Mouse (Mus musculus) frontal cortex, postnatal 10 days (tissue): ENCODE results near the gene Zfp595.
"Not testable (repeated sequence)": the region's sequence is repeated elsewhere in the genome, so short reads cannot be mapped to it uniquely, and the experiment has no call there.

ENCODE experiments used
- DNase-seq, 2 experiments: peaks; one replicate each; pipeline ENCODE4 v3.0.0; 2022; ENCODE audit warnings: low spot score in 2 of 2, mixed read lengths in 1 of 2

Zfp595 gene

DNA sequence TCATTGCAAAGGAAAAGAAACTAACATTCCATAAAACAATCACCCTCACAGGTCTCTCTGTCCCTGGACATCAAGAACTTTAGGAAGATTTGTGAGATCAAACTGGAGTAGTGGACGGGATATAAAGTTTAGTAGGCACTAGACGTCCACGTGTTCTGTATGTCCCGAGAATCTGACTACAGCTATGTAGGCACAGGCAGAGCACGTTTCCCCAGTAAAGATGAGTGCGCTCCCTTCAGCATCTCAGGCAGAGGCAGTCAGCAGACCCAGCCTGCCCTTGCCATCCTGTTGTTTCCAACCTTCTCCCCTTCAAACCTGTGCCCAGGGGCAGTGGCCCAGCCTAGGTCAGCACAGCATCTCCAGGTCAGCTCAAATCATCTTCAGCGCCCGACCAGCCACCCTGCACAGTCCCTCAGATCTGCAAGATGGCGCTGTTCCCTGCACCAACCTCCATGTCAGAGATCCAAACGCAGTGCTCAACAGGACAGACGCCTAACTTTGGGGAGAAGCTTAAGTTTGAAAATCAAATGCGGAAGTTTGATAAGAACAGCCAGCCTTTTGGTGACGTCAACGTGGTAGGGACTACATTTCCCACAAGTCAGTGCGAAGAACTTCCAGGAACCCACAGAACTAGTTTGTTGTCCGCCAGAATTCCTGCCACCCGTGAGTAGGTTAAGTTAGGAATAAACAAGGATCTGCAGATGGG lies at the start of gene Zfp595:
TSS of gene Zfp595 (minus strand) at position 552 of the 706 bp plus-strand sequence.
- peak; percentile 57 to 70 for DNase-seq

DNA sequence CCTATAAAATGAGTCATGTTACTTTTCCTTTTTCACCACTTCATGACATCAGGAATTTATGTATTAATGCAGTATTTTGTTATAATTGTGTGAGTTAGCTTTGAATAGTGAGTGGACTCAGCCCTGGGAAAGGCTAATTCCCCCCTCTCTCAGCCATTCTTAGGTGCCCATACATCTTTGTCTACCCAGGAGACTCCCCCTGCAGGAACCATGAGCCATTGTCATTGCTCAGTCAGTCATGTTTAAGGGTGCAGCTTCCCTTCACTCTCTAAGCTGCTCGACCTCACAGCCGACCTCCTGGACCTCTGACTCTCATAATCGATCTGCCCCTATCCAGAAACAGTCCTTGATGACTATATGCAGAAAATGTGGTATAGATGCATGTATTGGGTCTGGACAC lies 43.9 kb upstream of the Zfp595 start:
- DNase-seq = not testable (repeated sequence)

DNA sequence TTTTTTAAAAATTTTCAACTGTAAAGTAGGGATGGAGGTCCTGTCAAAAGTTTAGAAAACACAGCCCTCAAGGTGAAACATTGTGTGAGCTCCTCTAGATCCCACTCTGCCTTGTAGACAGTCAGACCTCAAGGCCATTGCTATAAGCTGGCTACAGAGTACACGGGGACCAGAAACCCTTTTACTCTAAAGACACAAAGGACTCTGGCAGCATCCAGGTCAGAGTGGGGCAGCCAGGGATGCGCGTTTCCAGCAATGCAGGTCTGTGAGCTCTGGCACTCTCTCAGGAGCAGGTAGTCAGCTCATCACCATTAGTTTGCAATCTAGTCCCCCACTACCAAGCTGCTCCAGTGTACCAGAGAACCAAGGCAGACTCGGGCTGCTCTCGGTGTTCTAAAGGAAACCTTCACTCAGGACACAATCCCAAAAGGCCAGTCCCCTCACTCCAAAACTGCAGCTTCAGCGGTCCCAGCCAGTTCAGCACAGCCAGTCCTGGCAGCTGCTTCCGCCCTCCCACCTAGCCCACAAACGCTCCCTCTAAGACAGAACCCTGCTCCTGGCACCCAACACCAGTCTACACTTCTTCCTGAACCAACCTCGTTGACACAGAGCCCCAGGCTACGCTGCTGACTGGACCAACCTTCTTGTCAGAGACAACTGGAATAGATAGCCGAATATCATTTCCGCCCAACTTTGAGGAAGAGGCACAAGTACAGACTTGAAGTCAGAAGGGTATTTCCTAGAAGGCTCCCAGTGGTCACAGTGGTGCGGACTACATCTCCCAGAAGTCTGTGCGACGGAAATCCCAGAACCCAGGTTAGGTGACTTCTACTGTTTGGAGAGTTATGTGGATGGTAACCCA lies 42.9 kb upstream of the Zfp595 start, which contains the start of the genes Gm28041 and Zfp456:
TSS of gene Gm28041 (minus strand) at position 684 of the 862 bp plus-strand sequence.
TSS of gene Zfp456 (minus strand) at position 761 of the 862 bp plus-strand sequence.
- DNase-seq = peak; percentile 18 to 41

DNA sequence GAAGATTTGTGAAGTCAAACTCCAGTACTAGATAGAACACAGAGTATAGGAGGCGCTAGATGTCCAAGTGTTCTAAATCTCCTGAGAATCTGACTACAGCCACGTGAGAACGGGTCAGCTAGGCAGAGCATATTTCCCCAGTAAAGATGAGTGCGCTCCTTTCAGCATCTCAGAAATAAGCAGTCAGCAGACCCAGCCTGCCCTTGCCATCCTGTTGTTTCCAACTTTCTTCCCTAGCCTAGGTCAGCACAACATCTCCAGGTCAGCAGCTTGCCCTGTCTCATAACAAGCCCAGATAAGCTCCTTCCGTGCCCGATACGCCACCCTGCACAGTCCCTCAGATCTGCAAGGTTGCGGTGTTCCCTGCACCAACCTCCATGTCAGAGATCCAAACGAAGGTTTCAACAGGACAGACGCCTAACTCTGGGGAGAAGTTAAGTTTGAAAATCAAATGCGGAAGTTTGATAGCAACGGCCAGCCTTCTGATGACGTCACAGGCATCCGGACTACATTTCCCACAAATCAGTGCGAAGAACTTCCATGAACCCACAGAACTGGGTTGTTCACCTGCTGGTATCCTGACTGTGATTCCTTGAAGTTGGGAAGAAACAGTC lies 27.9 kb upstream of the Zfp595 start, which contains the start of the genes Gm28044 and Zfp953:
TSS of gene Gm28044 (minus strand) at position 406 of the 614 bp plus-strand sequence.
TSS of gene Zfp953 (minus strand) at position 475 of the 614 bp plus-strand sequence.
- DNase-seq = peak; percentile 64 to 86

DNA sequence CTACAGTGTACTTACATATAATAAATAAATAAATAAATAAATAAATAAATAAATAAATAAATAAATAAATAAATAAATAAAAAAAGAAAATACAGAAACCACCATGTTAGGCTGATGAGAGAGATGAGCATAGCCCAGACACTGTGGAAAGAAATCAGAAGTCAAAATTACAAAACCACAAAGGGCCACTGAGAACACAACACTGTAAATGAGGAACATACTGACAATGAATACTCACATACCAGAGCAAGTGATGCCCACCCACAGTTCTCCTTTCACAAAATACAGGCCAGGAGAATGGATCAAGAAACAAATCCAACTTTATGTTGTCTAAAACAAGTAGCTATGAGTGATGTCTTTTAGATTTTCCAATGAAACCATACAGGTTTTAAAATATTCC lies 19.5 kb upstream of the Zfp595 start:
- DNase-seq = no peak

DNA sequence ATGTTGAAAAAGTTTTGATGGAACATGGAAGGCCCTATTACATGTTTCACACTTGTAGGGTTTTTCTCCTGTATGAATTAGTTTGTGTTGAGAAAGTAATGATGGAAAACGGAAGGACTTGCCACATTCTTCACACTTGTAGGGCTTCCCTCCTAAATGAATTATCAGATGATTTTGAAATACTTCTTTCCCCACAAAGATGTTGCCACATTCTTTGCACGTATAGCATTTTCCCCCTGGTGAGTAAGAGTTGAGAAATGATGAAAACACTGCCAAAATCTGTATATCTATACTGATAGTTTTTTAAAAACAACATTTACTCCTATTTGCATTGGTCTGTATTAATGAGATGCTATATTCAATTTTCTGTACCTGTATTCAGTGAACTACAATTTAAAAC lies 11.1 kb upstream of the Zfp595 start:
- no peak for DNase-seq

DNA sequence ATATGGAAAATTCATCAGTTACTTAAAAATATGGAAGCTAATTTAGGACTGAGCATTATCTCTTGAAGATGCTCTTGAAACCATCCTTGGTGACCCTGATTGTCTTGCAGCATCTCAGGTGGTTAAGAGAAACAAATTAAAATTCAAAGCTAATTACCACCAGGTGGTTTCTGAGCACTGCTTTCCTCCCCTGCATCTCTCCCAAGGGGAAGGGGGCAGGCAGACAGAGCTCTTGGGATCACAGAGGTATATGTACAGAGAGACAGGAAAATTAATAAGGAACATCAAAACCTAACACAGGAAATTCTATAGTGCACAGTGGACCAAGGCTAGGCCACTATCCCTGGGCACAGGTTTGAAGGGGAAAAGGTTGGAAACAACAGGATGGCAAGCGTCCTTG lies 507 bp upstream of the Zfp595 start:
- no peak for DNase-seq

DNA sequence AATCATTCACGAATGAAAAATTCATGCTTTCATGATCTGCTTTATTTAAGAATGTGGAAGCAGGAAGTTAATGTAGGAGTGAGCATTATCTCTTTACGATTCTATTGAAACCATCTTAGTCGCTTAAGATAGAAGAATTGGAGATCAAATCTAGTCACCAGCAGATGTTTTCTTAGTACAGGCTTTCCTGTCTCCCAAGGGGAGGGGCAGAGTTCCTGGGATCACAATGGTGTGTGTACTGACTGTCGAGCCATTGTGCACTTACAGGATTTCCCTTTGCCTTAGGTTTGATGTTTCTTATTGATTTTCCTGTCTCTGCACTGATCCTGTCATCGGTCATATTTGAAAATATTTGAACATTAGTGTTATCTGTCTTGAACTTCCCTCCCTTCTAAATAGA lies 25.7 kb downstream of the Zfp595 start:
- DNase-seq = no peak

DNA sequence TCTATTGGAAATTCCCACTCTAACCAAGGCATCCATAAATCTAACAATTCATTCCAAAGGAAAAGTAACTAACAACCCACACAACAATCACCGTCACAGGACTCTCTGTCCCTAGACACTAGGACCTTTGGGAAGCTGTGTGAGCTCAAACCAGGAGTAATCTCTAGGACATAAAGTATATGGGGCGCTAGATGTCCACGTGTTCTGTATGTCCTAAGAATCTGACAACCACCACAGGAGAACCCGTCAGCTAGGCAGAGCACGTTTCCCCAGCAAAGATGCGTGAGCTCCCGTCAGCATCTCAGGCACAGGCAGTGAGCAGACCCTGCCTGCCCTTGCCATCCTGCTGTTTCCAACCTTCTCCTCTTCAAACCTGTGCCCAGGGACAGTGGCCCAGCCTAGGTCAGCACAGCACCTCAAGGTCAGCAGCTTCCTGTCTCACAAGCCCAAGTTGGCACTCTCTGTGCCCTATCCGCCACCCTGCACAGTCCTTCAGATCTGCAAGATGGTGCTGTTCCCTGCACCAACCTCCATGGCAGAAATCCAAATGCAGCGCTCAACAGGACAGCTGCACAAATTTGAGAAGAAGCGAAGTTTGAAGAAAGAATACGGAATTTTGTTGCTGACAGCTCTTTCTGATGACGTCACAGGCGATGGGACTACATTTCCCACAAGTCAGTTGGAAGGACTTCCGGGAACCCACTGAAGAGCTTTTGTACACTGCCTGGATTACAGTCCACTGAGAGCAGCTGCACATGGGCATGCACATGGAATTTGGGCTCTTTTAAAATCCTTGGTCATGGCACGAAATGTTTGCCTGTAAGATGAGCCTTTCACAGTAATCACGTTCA lies 26.3 kb downstream of the Zfp595 start, which contains the start of gene Zfp457:
TSS of gene Zfp457 (minus strand) at position 664 of the 851 bp plus-strand sequence.
- DNase-seq = peak; percentile 88 to 89

DNA sequence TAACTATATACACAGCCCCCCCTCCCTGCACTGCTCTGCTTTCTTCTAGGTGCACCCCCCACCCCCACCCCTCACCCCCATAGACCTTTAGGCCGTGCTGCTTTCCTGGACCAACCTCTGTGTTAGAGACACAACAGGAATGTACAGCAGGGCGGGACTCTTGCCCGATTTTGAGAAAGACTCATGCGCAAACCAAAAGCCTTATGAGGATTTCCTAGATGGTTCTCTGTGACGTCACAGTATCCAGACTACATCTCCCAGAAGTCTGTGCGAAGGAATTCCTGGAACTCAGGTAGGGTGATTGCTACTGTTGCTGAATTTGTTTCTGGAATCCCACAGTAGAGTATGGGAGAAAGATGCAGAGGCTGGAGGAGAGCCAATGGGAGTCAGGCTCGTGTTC lies 54.1 kb downstream of the Zfp595 start, which contains the start of gene Zfp458:
TSS of gene Zfp458 (minus strand) at position 153 of the 400 bp plus-strand sequence.
- DNase-seq = no peak

DNA sequence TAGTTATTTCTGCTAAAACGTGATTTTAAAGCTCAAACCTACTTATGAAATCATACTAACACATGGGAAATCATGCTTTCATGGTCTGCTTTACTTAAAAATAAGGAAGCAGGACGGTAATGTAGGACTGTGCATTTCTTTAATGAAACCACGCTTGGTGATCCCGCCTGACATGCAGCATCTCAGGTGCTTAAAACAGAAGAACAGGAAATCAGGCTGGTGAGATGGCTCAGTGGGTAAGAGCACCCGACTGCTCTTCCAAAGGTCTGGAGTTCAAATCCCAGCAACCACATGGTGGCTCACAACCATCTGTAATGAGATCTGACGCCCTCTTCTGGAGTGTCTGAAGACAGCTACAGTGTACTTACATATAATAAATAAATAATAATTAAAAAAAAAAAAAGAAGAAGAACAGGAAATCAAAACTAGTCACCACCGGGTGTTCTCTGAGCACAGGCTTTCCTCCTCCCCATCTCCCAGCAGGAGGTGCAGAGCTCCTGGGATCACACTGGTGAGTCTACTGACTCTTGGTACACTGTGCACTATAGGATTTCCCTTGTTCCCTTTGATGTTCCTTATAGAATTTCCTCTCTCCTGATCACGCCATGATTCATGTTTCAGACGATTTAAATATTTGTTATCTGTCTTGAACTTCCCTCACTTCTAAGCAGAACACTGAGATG lies 62.8 kb downstream of the Zfp595 start:
- not testable (repeated sequence) for DNase-seq

DNA sequence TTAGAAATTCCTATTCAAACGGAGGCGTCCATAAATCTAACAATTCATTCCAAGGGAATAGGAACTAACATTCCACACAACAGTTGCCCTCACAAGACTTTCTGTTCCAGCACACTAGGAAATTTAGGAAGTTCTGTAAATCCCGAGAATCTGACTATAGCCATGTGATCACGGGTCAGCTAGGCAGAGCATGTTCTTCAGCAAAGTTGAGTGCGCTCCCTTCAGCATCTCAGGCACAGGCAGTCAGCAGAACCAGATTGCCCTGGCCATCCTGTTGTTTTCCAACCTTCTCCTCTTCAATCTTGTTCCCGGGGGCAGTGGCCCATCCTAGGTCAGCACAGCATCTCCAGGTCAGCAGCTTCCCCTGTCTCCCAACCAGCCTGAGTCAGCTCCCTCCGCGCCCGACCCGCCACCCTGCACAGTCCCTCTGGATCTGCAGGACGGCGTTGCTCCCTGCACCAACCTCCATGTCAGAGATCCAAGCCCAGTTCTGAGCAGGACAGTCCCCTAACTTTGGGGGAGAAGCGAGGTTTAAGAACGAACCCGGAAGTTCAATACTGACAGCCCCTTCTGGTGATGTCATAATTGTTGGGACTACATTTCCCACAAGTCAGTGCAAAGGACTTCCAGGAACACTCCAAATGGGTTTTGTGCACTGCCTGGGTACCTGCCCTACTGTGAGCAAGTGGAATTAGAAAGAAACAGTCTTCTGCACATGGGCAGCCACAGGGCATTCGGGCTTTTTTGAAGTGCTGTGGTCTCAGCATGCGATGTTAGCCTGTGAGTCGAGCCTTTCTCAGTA lies 63.6 kb downstream of the Zfp595 start:
- DNase-seq = peak; percentile 67 to 68
